Mouse (Mus musculus) lung, embryonic 15.5 days (tissue): Measurements from ENCODE around the gene Drc3. TPM values are rescaled to one million over a fixed set of nuclear protein-coding genes. Genes with fewer than 3 reads are reported as not detected.
A peak's percentile ranks its signal among the peaks of the same experiment; 100 is the strongest.

ENCODE experiments used
- ATAC-seq: fragments of 200-750 bp; cut with Nextera tagmentation; 2 replicates; pipeline ENCODE4 v1.8.0; 2017; ENCODE audit warnings: moderate number of reproducible peaks, borderline replicate concordance; ENCODE audit not compliant: low FRiP score, low TSS enrichment; ENCODE audit errors: extremely low read depth
- H3K27ac ChIP-seq: fragments of 300-500 bp; sonication (generic); 2 replicates; pipeline ENCODE4 v1.5.1; 2015; ENCODE audit warnings: moderate library complexity, mild to moderate bottlenecking, inconsistent platforms
- H3K27me3 ChIP-seq: fragments of 300-500 bp; sonication (generic); 2 replicates; pipeline ENCODE4 v1.6.1; 2015; ENCODE audit warnings: inconsistent platforms
- H3K36me3 ChIP-seq: fragments of 300-500 bp; sonication (generic); 2 replicates; pipeline ENCODE4 v1.6.1; 2015; ENCODE audit warnings: inconsistent platforms
- H3K4me1 ChIP-seq: fragments of 300-500 bp; sonication (generic); 2 replicates; pipeline ENCODE4 v1.6.1; 2015; ENCODE audit warnings: inconsistent platforms
- H3K4me2 ChIP-seq: fragments of 300-500 bp; sonication (generic); 2 replicates; pipeline ENCODE4 v1.6.1; 2015; ENCODE audit warnings: inconsistent platforms, mild to moderate bottlenecking, moderate library complexity
- H3K4me3 ChIP-seq: fragments of 300-500 bp; sonication (generic); 2 replicates; pipeline ENCODE4 v1.5.1; 2015; ENCODE audit warnings: mild to moderate bottlenecking, inconsistent platforms
- H3K9ac ChIP-seq: fragments of 300-500 bp; sonication (generic); 2 replicates; pipeline ENCODE4 v1.6.1; 2015; ENCODE audit warnings: inconsistent platforms
- H3K9me3 ChIP-seq: fragments of 300-500 bp; sonication (generic); 2 replicates; pipeline ENCODE4 v1.6.1; 2016; ENCODE audit warnings: inconsistent platforms
- WGBS: fragments of 180-500 bp; shearing (Covaris S2); methylation state at CpG from one replicate; pipeline ENCODE4 v1.1.7; 2015; 5-methylcytosine and 5-hydroxymethylcytosine counted together
- polyA plus RNA-seq: library from polyadenylated mRNA; unstranded; fragments of >200 nt; fragmentation: Nextera tagmentation; extraction: Ambion mirVana; gene quantifications from 2 replicates; pipeline ENCODE4 v1.2.1, GENCODE M21; 2015

The Drc3 gene
- polyA plus RNA-seq, 1 experiment from 2014 or later: 6.1 TPM

- Histone ChIP-seq H3K9ac (no peak overlapping the region), H3K9me3 (no peaks in the 10 kb centered on the region), H3K27me3 (no peaks in the 10 kb centered on the region), H3K27ac (no peak overlapping the region), H3K4me2 (no peak overlapping the region), H3K36me3 (no peaks in the 10 kb centered on the region), H3K4me1 (peaks cover 12% of the 10 kb centered on the region), H3K4me3 (no peak overlapping the region)
- no peak for ATAC-seq
- 44% methylated on average over 3 of the region's 3 CpGs for WGBS
Measured at GRCm38 (mm10) chr11:60367256-60367655, 14.1 kb downstream of the Drc3 start.

GRCm38 (mm10) chr11:60368909-60369308 lies 15.8 kb downstream of the Drc3 start:
- Histone ChIP-seq H3K9me3 (no peaks in the 10 kb centered on the region), H3K27me3 (no peaks in the 10 kb centered on the region), H3K4me1 (peaks cover 12% of the 10 kb centered on the region), H3K27ac (no peak overlapping the region), H3K9ac (no peak overlapping the region), H3K36me3 (no peaks in the 10 kb centered on the region), H3K4me3 (no peak overlapping the region), H3K4me2 (no peak overlapping the region)
- WGBS: 69% methylated on average over 4 of the region's 4 CpGs
- ATAC-seq: no peak

- Histone ChIP-seq H3K4me2 (no peak overlapping the region), H3K9ac (no peak overlapping the region), H3K4me3 (no peak overlapping the region), H3K9me3 (no peaks in the 10 kb centered on the region), H3K36me3 (no peaks in the 10 kb centered on the region), H3K4me1 (peaks cover 12% of the 10 kb centered on the region), H3K27me3 (no peaks in the 10 kb centered on the region), H3K27ac (no peak overlapping the region)
- ATAC-seq: no peak
- 60% methylated on average over 4 of the region's 4 CpGs for WGBS
Measured at GRCm38 (mm10) chr11:60369448-60369847, 16.3 kb downstream of the Drc3 start.

GRCm38 (mm10) chr11:60370431-60370830 lies 17.3 kb downstream of the Drc3 start:
- H3K27ac ChIP-seq: no peak overlapping the region
- H3K9ac ChIP-seq: no peak overlapping the region
- H3K4me2 ChIP-seq: no peak overlapping the region
- no peaks in the 10 kb centered on the region for H3K27me3 ChIP-seq
- H3K4me1 ChIP-seq: peaks cover 12% of the 10 kb centered on the region
- H3K9me3 ChIP-seq: no peaks in the 10 kb centered on the region
- ATAC-seq: no peak
- no peak overlapping the region for H3K4me3 ChIP-seq
- no peaks in the 10 kb centered on the region for H3K36me3 ChIP-seq
- 81% methylated on average over 13 of the region's 13 CpGs for WGBS

GRCm38 (mm10) chr11:60374481-60374880 lies 21.4 kb downstream of the Drc3 start:
- H3K4me3 ChIP-seq: no peak overlapping the region
- no peak overlapping the region for H3K27ac ChIP-seq
- no peak overlapping the region for H3K9ac ChIP-seq
- no peak overlapping the region for H3K4me2 ChIP-seq
- H3K36me3 ChIP-seq: no peaks in the 10 kb centered on the region
- ATAC-seq: no peak
- WGBS: 75% methylated on average over 6 of the region's 6 CpGs
- H3K9me3 ChIP-seq: no peaks in the 10 kb centered on the region
- H3K27me3 ChIP-seq: no peaks in the 10 kb centered on the region
- no peaks in the 10 kb centered on the region for H3K4me1 ChIP-seq

- Histone ChIP-seq H3K36me3 (no peaks in the 10 kb centered on the region), H3K4me2 (no peak overlapping the region), H3K9ac (no peak overlapping the region), H3K27me3 (no peaks in the 10 kb centered on the region), H3K27ac (no peak overlapping the region), H3K9me3 (no peaks in the 10 kb centered on the region), H3K4me3 (no peak overlapping the region), H3K4me1 (peaks cover 7% of the 10 kb centered on the region; the same call in 1 of the 2 replicates)
- WGBS: 87% methylated on average over 6 of the region's 6 CpGs
- ATAC-seq: no peak
Measured at GRCm38 (mm10) chr11:60383518-60383917, 30.4 kb downstream of the Drc3 start.

GRCm38 (mm10) chr11:60384762-60385421 lies 31.8 kb downstream of the Drc3 start:
- 5% methylated on average over 16 of the region's 16 CpGs for WGBS
- Histone ChIP-seq H3K27me3 (no peaks in the 10 kb centered on the region), H3K9me3 (no peaks in the 10 kb centered on the region)

GRCm38 (mm10) chr11:60385946-60386345 lies 32.8 kb downstream of the Drc3 start:
- no peaks in the 10 kb centered on the region for H3K36me3 ChIP-seq
- H3K9me3 ChIP-seq: no peaks in the 10 kb centered on the region
- no peak overlapping the region for H3K4me2 ChIP-seq
- no peak overlapping the region for H3K27ac ChIP-seq
- no peak for ATAC-seq
- no peaks in the 10 kb centered on the region for H3K27me3 ChIP-seq
- 67% methylated on average over 5 of the region's 5 CpGs for WGBS
- no peak overlapping the region for H3K9ac ChIP-seq
- H3K4me3 ChIP-seq: no peak overlapping the region
- H3K4me1 ChIP-seq: peaks cover 7% of the 10 kb centered on the region; the same call in 1 of the 2 replicates

More at GRCm38 (mm10) chr11:60384762-60385421, 31.8 kb downstream of the Drc3 start:
- no peaks in the 10 kb centered on the region for H3K36me3 ChIP-seq
- 0 out of 2 replicates have a peak overlapping the region, but pooled peaks have one; percentile 1 for H3K4me2 ChIP-seq
- H3K4me3 ChIP-seq: no peak overlapping the region
- H3K9ac ChIP-seq: no peak overlapping the region
- no peak for ATAC-seq
- no peak overlapping the region for H3K27ac ChIP-seq
- peaks cover 7% of the 10 kb centered on the region; the same call in 1 of the 2 replicates for H3K4me1 ChIP-seq

- 84% methylated on average over 2 of the region's 2 CpGs for WGBS
- Histone ChIP-seq H3K9ac (no peak overlapping the region), H3K4me2 (no peak overlapping the region), H3K27ac (no peak overlapping the region), H3K36me3 (no peaks in the 10 kb centered on the region), H3K27me3 (no peaks in the 10 kb centered on the region), H3K4me3 (no peak overlapping the region), H3K4me1 (peaks cover 7% of the 10 kb centered on the region; the same call in 1 of the 2 replicates), H3K9me3 (no peaks in the 10 kb centered on the region)
- no peak for ATAC-seq
Measured at GRCm38 (mm10) chr11:60387944-60388343, 34.8 kb downstream of the Drc3 start.

- no peaks in the 10 kb centered on the region for H3K27me3 ChIP-seq
- 77% methylated on average over 6 of the region's 6 CpGs for WGBS
Measured at GRCm38 (mm10) chr11:60391346-60391745, 38.2 kb downstream of the Drc3 start.

GRCm38 (mm10) chr11:60396546-60396945 lies 43.4 kb downstream of the Drc3 start:
- no peak overlapping the region for H3K9ac ChIP-seq
- H3K4me2 ChIP-seq: no peak overlapping the region
- H3K9me3 ChIP-seq: no peaks in the 10 kb centered on the region
- peak; percentile 83 for ATAC-seq
- H3K4me3 ChIP-seq: no peak overlapping the region
- WGBS: 39% methylated on average over 6 of the region's 6 CpGs
- peaks cover 10% of the 10 kb centered on the region for H3K36me3 ChIP-seq
- peaks cover 8% of the 10 kb centered on the region; the same call in 1 of the 2 replicates for H3K4me1 ChIP-seq
- H3K27ac ChIP-seq: no peak overlapping the region
- H3K27me3 ChIP-seq: no peaks in the 10 kb centered on the region

More at GRCm38 (mm10) chr11:60391346-60391745, 38.2 kb downstream of the Drc3 start:
- H3K9me3 ChIP-seq: no peaks in the 10 kb centered on the region
- H3K4me1 ChIP-seq: peaks cover under 1% of the 10 kb centered on the region; the same call in 1 of the 2 replicates
- H3K9ac ChIP-seq: no peak overlapping the region
- H3K4me3 ChIP-seq: no peak overlapping the region
- no peak overlapping the region for H3K4me2 ChIP-seq
- no peaks in the 10 kb centered on the region for H3K36me3 ChIP-seq
- no peak for ATAC-seq
- H3K27ac ChIP-seq: no peak overlapping the region

- ATAC-seq: no peak
- 86% methylated on average over 2 of the region's 2 CpGs for WGBS
- H3K9me3 ChIP-seq: no peaks in the 10 kb centered on the region
- peaks cover 8% of the 10 kb centered on the region; the same call in 1 of the 2 replicates for H3K4me1 ChIP-seq
- peaks cover 17% of the 10 kb centered on the region for H3K36me3 ChIP-seq
- no peak overlapping the region for H3K9ac ChIP-seq
- no peak overlapping the region for H3K27ac ChIP-seq
- H3K27me3 ChIP-seq: no peaks in the 10 kb centered on the region
- no peak overlapping the region for H3K4me2 ChIP-seq
- H3K4me3 ChIP-seq: no peak overlapping the region
Measured at GRCm38 (mm10) chr11:60397172-60397571, 44.0 kb downstream of the Drc3 start.
